Mouse (Mus musculus): Measurements from ENCODE around the gene Hoxd13. TPM values are rescaled to one million over a fixed set of nuclear protein-coding genes. Genes with fewer than 3 reads are reported as not detected.
A peak's percentile ranks its signal among the peaks of the same experiment; 100 is the strongest.

The Hoxd13 gene
- polyA plus RNA-seq, 1 experiment from 2014 or later, result not detected

GRCm38 (mm10) chr2:74675666-74676282, 7.7 kb downstream of the Hoxd13 start:
- Histone ChIP-seq H3K27me3 (replicated peaks) (peaks cover 100% of the 10 kb centered on the region), H3K9ac (no peak overlapping the region), H3K4me3 (no peak overlapping the region), H3K27ac (replicated peaks) (no peak overlapping the region), H3K4me2 (no peak overlapping the region), H3K4me1 (peaks cover 13% of the 10 kb centered on the region), H3K9me3 (no peaks in the 10 kb centered on the region), H3K36me3 (no peaks in the 10 kb centered on the region)
- WGBS, result 4% methylated on average over 24 of the region's 24 CpGs
- ATAC-seq (ENCODE audit: extremely low read depth, insufficient number of reproducible peaks, low FRiP score, low TSS enrichment), result no peak

- Histone ChIP-seq H3K36me3 (no peaks in the 10 kb centered on the region), H3K27me3 (replicated peaks) (peaks cover 100% of the 10 kb centered on the region), H3K4me1 (peaks cover 13% of the 10 kb centered on the region), H3K4me2 (no peak overlapping the region), H3K9ac (no peak overlapping the region), H3K4me3 (no peak overlapping the region), H3K27ac (replicated peaks) (no peak overlapping the region), H3K9me3 (no peaks in the 10 kb centered on the region)
- ATAC-seq (ENCODE audit: extremely low read depth, insufficient number of reproducible peaks, low FRiP score, low TSS enrichment), result no peak
- WGBS, result 3% methylated on average over 9 of the region's 9 CpGs
Measured at GRCm38 (mm10) chr2:74676376-74677052, 8.4 kb downstream of the Hoxd13 start.

- Histone ChIP-seq H3K27me3 (replicated peaks) (peaks cover 100% of the 10 kb centered on the region), H3K9me3 (no peaks in the 10 kb centered on the region), H3K4me3 (no peak overlapping the region), H3K4me2 (no peak overlapping the region), H3K4me1 (peaks cover 18% of the 10 kb centered on the region), H3K27ac (replicated peaks) (no peak overlapping the region), H3K36me3 (no peaks in the 10 kb centered on the region), H3K9ac (no peak overlapping the region)
- ATAC-seq (ENCODE audit: extremely low read depth, insufficient number of reproducible peaks, low FRiP score, low TSS enrichment), result no peak
- WGBS, result 16% methylated on average over 2 of the region's 2 CpGs
Measured at GRCm38 (mm10) chr2:74677106-74677505, 9.0 kb downstream of the Hoxd13 start.

- Histone ChIP-seq H3K27ac (replicated peaks) (no peak within 1 kb of the TSS), H3K4me1 (peaks cover 22% of the 10 kb centered on the region), H3K9me3 (no peaks in the 10 kb centered on the region), H3K4me2 (peak within 1 kb of the TSS; percentile 17; the same call in 1 of the 2 replicates), H3K27me3 (replicated peaks) (peaks cover 100% of the 10 kb centered on the region), H3K9ac (no peak within 1 kb of the TSS), H3K4me3 (peak within 1 kb of the TSS; percentile 10; the same call in 1 of the 2 replicates), H3K36me3 (no peaks in the 10 kb centered on the region)
- WGBS, result 2% methylated on average over 15 of the region's 15 CpGs
- no peak for ATAC-seq (ENCODE audit: extremely low read depth, insufficient number of reproducible peaks, low FRiP score, low TSS enrichment)
Measured at GRCm38 (mm10) chr2:74678891-74679595, 10.9 kb downstream of the Hoxd13 start, which contains the start of gene Hoxd11. Gene Hoxd11 (plus strand): TSS chr2:74679557.

- Histone ChIP-seq H3K4me1 (peaks cover 22% of the 10 kb centered on the region), H3K27ac (replicated peaks) (no peak overlapping the region), H3K4me3 (peak overlapping the region; percentile 10; the same call in 1 of the 2 replicates), H3K36me3 (no peaks in the 10 kb centered on the region), H3K9ac (no peak overlapping the region), H3K9me3 (no peaks in the 10 kb centered on the region), H3K4me2 (peak overlapping the region; percentile 17; the same call in 1 of the 2 replicates), H3K27me3 (replicated peaks) (peaks cover 100% of the 10 kb centered on the region)
- WGBS, result under 1% methylated on average over 26 of the region's 26 CpGs
- ATAC-seq (ENCODE audit: extremely low read depth, insufficient number of reproducible peaks, low FRiP score, low TSS enrichment), result no peak
Measured at GRCm38 (mm10) chr2:74679596-74679971, 11.5 kb downstream of the Hoxd13 start.

- no peaks in the 10 kb centered on the region for H3K36me3 ChIP-seq
- ATAC-seq (ENCODE audit: extremely low read depth, insufficient number of reproducible peaks, low FRiP score, low TSS enrichment), result no peak
- H3K9me3 ChIP-seq, result no peaks in the 10 kb centered on the region
- WGBS, result 1% methylated on average over 23 of the region's 23 CpGs
- H3K9ac ChIP-seq, result no peak overlapping the region
- H3K4me2 ChIP-seq, result peak overlapping the region; percentile 17; the same call in 1 of the 2 replicates
- H3K4me1 ChIP-seq, result peaks cover 22% of the 10 kb centered on the region
- H3K27ac ChIP-seq (replicated peaks), result no peak overlapping the region
- H3K27me3 ChIP-seq (replicated peaks), result peaks cover 100% of the 10 kb centered on the region
- H3K4me3 ChIP-seq, result peak overlapping the region; percentile 10; the same call in 1 of the 2 replicates
Measured at GRCm38 (mm10) chr2:74679980-74680379, 11.9 kb downstream of the Hoxd13 start.

GRCm38 (mm10) chr2:74680561-74681398, 12.7 kb downstream of the Hoxd13 start:
- no peak for ATAC-seq (ENCODE audit: extremely low read depth, insufficient number of reproducible peaks, low FRiP score, low TSS enrichment)
- H3K27ac ChIP-seq (replicated peaks), result no peak overlapping the region
- 2% methylated on average over 21 of the region's 21 CpGs for WGBS

GRCm38 (mm10) chr2:74681594-74682531, 13.8 kb downstream of the Hoxd13 start:
- no peak for ATAC-seq (ENCODE audit: extremely low read depth, insufficient number of reproducible peaks, low FRiP score, low TSS enrichment)
- Histone ChIP-seq H3K4me2 (peak overlapping the region; percentile 45), H3K9ac (no peak overlapping the region), H3K9me3 (no peaks in the 10 kb centered on the region), H3K4me3 (peak overlapping the region; percentile 36), H3K27ac (replicated peaks) (no peak overlapping the region), H3K27me3 (replicated peaks) (peaks cover 99% of the 10 kb centered on the region), H3K4me1 (peaks cover 22% of the 10 kb centered on the region), H3K36me3 (no peaks in the 10 kb centered on the region)
- under 1% methylated on average over 67 of the region's 78 CpGs for WGBS

More at GRCm38 (mm10) chr2:74680561-74681398, 12.7 kb downstream of the Hoxd13 start:
- Histone ChIP-seq H3K9me3 (no peaks in the 10 kb centered on the region), H3K9ac (no peak overlapping the region), H3K36me3 (no peaks in the 10 kb centered on the region), H3K4me2 (no peak overlapping the region), H3K4me3 (no peak overlapping the region), H3K27me3 (replicated peaks) (peaks cover 100% of the 10 kb centered on the region), H3K4me1 (peaks cover 22% of the 10 kb centered on the region)

GRCm38 (mm10) chr2:74682796-74683195, 14.7 kb downstream of the Hoxd13 start:
- no peak overlapping the region for H3K27ac ChIP-seq (replicated peaks)
- H3K4me3 ChIP-seq, result peak overlapping the region; percentile 36
- peaks cover 99% of the 10 kb centered on the region for H3K27me3 ChIP-seq (replicated peaks)
- WGBS, result 2% methylated on average over 42 of the region's 51 CpGs
- peak overlapping the region; percentile 45 for H3K4me2 ChIP-seq
- no peaks in the 10 kb centered on the region for H3K9me3 ChIP-seq
- ATAC-seq (ENCODE audit: extremely low read depth, insufficient number of reproducible peaks, low FRiP score, low TSS enrichment), result no peak
- H3K9ac ChIP-seq, result no peak overlapping the region
- H3K36me3 ChIP-seq, result no peaks in the 10 kb centered on the region
- peaks cover 22% of the 10 kb centered on the region for H3K4me1 ChIP-seq

GRCm38 (mm10) chr2:74683471-74683951, 15.4 kb downstream of the Hoxd13 start:
- H3K4me1 ChIP-seq, result peaks cover 22% of the 10 kb centered on the region
- H3K9me3 ChIP-seq, result no peaks in the 10 kb centered on the region
- H3K4me3 ChIP-seq, result no peak overlapping the region
- no peak overlapping the region for H3K27ac ChIP-seq (replicated peaks)
- ATAC-seq (ENCODE audit: extremely low read depth, insufficient number of reproducible peaks, low FRiP score, low TSS enrichment), result no peak
- under 1% methylated on average over 18 of the region's 18 CpGs for WGBS
- peaks cover 99% of the 10 kb centered on the region for H3K27me3 ChIP-seq (replicated peaks)
- no peaks in the 10 kb centered on the region for H3K36me3 ChIP-seq
- no peak overlapping the region for H3K4me2 ChIP-seq
- H3K9ac ChIP-seq, result no peak overlapping the region

All from heart, embryonic 13.5 days (tissue).